Mouse (Mus musculus) intestine, embryonic 16.5 days (tissue): ENCODE results near the gene Eci3. TPM values are rescaled to one million over a fixed set of nuclear protein-coding genes. Genes with fewer than 3 reads are reported as not detected.
"Not testable (repeated sequence)": the region's sequence is repeated elsewhere in the genome, so short reads cannot be mapped to it uniquely, and the experiment has no call there.

ENCODE experiments used
- ATAC-seq: fragments of 200-750 bp; cut with Nextera tagmentation; 2 replicates; pipeline ENCODE4 v1.8.0; 2017; ENCODE audit warnings: moderate TSS enrichment, moderate library complexity
- H3K27ac ChIP-seq: fragments of 300-500 bp; sonication (generic); 2 replicates; pipeline ENCODE4 v1.5.1; 2014; ENCODE audit warnings: mild to moderate bottlenecking, low read length
- H3K27me3 ChIP-seq: fragments of 300-500 bp; sonication (generic); replicated peaks from 2 replicates; pipeline ENCODE4 v1.6.1; 2014; ENCODE audit warnings: low read length, control low read depth, mixed read lengths; ENCODE audit not compliant: control insufficient read depth, insufficient read depth
- H3K36me3 ChIP-seq: fragments of 300-500 bp; sonication (generic); 2 replicates; pipeline ENCODE4 v1.6.1; 2014; ENCODE audit warnings: low read length, control low read depth; ENCODE audit not compliant: control insufficient read depth, insufficient read depth
- H3K4me1 ChIP-seq: fragments of 300-500 bp; sonication (generic); 2 replicates; pipeline ENCODE4 v1.6.1; 2014; ENCODE audit warnings: low read length, control low read depth, mixed read lengths; ENCODE audit not compliant: control insufficient read depth, insufficient read depth
- H3K4me2 ChIP-seq: fragments of 300-500 bp; sonication (generic); 2 replicates; pipeline ENCODE4 v1.6.1; 2014; ENCODE audit warnings: low read depth, low read length, control low read depth
- H3K4me3 ChIP-seq: fragments of 300-500 bp; sonication (generic); 2 replicates; pipeline ENCODE4 v1.5.1; 2014; ENCODE audit warnings: mild to moderate bottlenecking, low read length
- H3K9ac ChIP-seq: fragments of 300-500 bp; sonication (generic); 2 replicates; pipeline ENCODE4 v1.6.1; 2014; ENCODE audit warnings: low read depth, low read length
- H3K9me3 ChIP-seq: fragments of 300-500 bp; sonication (generic); 2 replicates; pipeline ENCODE4 v1.6.1; 2016; ENCODE audit warnings: low read length, control low read depth; ENCODE audit not compliant: control insufficient read depth
- WGBS: fragments of 180-500 bp; shearing (Covaris S2); extraction: QIAGEN DNeasy Blood & Tissue Kit; methylation state at CpG from one replicate; pipeline ENCODE4 v1.1.7; 2014; 5-methylcytosine and 5-hydroxymethylcytosine counted together
- polyA plus RNA-seq: library from polyadenylated mRNA; unstranded; fragments of >200 nt; fragmentation: Nextera tagmentation; extraction: Ambion mirVana; gene quantifications from 2 replicates; pipeline ENCODE4 v1.2.1, GENCODE M21; 2015

Gene Eci3
- polyA plus RNA-seq = 3.4 and 3.5 TPM in 2 replicates

DNA sequence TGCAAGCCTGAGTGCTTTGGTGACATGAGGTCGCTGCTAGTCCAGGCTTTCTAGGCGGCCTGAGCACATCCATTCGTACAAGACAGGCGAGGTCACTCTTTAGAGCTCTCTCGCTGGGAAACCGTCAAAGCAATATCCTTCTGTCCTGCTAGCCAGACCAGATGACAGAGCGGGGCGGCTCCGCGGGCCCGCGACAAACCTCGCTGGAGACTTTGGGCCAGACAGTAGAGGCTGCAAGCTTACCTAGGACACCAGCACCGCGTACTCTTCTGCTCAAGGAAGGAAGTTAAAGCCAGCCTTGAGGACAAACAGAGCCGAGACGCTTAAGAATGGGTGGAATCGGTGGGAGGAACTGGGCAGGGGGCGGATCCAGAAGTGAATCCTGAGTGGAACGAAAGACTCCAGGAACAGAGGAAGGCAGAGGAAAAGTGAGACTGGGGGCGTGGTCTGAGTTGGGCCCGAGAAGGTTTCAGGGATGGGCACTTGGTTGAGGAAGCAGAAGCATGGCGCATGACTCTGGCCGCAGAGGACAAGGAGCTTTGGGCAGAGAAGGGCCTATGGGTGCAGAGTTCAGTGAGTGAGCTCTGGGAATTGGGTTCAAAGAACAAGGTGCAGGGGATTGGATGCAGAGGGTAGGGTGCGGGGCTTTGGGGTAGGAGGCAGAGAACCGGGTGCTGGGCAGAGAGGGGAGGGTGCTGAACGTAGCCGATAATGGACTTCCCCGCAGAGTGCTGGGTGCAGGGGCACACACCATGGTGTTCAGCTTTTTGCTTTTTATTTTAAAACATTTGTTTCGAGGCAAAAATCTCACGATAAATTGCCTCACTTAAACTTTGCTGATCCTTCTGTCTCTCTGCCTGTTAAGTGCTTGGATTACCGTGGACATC lies at the start of gene Eci3:
TSS of gene Eci3 (minus strand) at position 300 of the 887 bp plus-strand sequence.
- Histone ChIP-seq H3K4me3 (peak within 1 kb of the TSS; percentile 51), H3K27ac (no peak within 1 kb of the TSS), H3K4me2 (peak within 1 kb of the TSS; percentile 77), H3K4me1 (peaks cover 7% of the 10 kb centered on the region; the same call in 1 of the 2 replicates), H3K36me3 (no peaks in the 10 kb centered on the region), H3K9me3 (no peaks in the 10 kb centered on the region), H3K9ac (peak within 1 kb of the TSS; percentile 64), H3K27me3 (no peaks in the 10 kb centered on the region; the same call in 1 of the 2 replicates)
- peak; percentile 91 for ATAC-seq
- WGBS = 2% methylated on average over 32 of the region's 32 CpGs

DNA sequence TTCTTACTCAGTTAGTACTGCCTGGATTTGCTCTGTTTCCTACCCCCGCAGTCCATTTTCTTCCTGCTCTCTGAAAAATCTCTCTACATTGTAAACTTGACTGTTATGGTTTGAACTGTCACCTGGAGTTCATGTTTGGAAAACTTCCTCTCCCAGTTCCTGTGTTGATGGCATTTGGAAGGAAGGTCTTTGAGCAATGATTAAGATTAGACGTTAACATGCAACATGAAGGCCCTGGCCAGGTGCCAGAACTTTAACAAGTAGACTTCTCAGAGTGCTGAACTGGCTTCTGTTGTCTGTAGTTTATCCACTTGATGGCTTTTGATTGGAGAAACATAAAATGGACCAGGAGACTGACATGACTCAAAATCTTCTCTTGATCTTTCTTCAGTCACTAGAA lies 32.3 kb upstream of the Eci3 start:
- no peaks in the 10 kb centered on the region for H3K27me3 ChIP-seq
- 44% methylated on average over 2 of the region's 2 CpGs for WGBS
- no peaks in the 10 kb centered on the region for H3K36me3 ChIP-seq
- H3K9me3 ChIP-seq = no peaks in the 10 kb centered on the region
- H3K4me3 ChIP-seq = no peak overlapping the region
- H3K9ac ChIP-seq = no peak overlapping the region
- no peak overlapping the region for H3K4me2 ChIP-seq
- ATAC-seq = no peak
- peaks cover 12% of the 10 kb centered on the region for H3K4me1 ChIP-seq
- no peak overlapping the region for H3K27ac ChIP-seq

DNA sequence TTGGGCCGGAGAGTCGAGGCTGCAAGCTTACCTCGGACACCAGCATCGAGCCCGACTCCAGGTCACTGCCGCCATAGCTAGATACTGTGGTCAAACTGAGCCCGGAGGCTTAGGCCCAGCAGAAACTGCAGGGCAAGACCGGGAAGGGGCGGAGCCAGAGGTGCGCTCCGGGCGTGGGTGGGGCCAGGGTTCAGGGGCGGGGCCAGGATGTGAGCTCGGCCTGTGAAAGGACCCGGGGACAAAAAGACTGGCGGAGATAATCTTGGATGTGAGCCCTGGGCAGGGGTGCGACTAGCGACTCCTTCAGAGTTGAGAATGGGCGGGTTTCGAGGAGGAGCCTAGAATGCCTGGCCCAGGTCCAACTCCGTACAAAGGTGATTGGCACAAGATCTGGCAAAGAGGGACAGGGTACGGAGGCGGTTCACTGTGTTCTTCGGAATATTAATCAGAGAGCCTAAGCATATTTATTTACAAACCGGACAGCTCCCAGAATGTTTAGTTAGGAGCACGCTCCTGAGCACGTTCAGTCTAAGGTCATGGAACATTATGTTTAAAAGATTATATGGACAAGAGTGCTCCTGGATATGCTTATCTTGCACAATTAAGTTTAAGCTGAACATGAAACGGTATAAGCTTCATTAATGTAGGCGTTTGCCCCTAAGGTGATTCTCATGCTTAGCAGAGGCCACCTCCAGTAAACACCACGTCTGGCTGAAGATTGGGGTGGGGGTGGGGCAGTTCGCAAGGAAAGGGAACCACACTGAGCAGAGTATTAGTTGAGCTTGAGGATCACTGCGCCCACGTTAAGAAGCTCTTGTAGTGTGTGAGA lies 30.6 kb upstream of the Eci3 start:
- WGBS = 2% methylated on average over 33 of the region's 33 CpGs
- peak overlapping the region; percentile 82 for H3K4me2 ChIP-seq
- peak overlapping the region; percentile 89 for H3K27ac ChIP-seq
- peak overlapping the region; percentile 67 for H3K4me3 ChIP-seq
- peak; percentile 98 for ATAC-seq
- no peaks in the 10 kb centered on the region for H3K27me3 ChIP-seq
- H3K9ac ChIP-seq = peak overlapping the region; percentile 83
- peaks cover 4% of the 10 kb centered on the region; the same call in 1 of the 2 replicates for H3K36me3 ChIP-seq
- H3K9me3 ChIP-seq = no peaks in the 10 kb centered on the region
- H3K4me1 ChIP-seq = peaks cover 12% of the 10 kb centered on the region

DNA sequence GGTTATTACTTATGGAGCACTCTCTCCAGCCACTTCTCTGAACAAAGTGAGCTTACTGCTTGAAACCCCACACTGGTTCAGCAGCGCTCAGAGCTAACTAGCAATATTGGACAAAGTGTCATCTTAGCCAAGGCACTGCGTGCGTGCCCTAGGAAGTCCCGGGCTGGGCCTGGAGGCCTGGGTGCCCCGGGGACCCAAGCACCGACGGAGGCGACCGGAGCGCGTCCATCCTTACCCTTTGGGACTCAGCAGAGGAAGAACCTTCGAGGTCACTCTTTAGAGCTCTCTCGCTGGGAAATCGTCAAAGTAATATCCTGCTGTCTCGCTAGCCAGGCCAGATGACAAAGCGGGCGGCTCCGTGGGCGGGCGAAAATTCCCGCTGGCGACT lies 30.0 kb upstream of the Eci3 start:
- peaks cover 12% of the 10 kb centered on the region for H3K4me1 ChIP-seq

DNA sequence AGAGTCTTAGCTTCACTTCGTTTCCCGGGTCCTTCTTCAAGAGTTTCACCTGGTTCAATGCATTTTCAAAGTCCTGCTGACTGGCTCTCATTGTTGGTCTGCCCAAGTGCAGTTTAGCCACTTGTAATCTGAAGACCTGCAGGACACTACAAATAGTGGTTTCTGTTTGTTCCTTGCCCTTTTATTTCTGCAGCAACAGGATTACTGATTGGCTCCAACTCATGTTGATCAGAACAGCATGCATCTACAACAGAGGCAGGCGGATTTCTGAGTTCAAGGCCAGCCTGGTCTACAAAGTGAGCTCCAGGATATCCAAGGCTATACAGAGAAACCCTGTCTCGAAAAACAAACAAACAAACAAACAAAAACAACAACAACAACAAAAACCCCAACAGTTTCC lies 29.5 kb upstream of the Eci3 start:
- Histone ChIP-seq H3K36me3 (peaks cover 9% of the 10 kb centered on the region; the same call in 1 of the 2 replicates), H3K4me2 (peak overlapping the region; percentile 82), H3K4me3 (peak overlapping the region; percentile 67), H3K9me3 (no peaks in the 10 kb centered on the region), H3K4me1 (peaks cover 12% of the 10 kb centered on the region), H3K27ac (peak overlapping the region; percentile 89), H3K9ac (peak overlapping the region; percentile 83), H3K27me3 (no peaks in the 10 kb centered on the region)
- ATAC-seq = no peak
- WGBS = 66% methylated on average over 4 of the region's 4 CpGs

More for the DNA sequence above, 30.0 kb upstream of the Eci3 start:
- peak; percentile 72 for ATAC-seq
- peaks cover 7% of the 10 kb centered on the region; the same call in 1 of the 2 replicates for H3K36me3 ChIP-seq
- peak overlapping the region; percentile 83 for H3K9ac ChIP-seq
- peak overlapping the region; percentile 82 for H3K4me2 ChIP-seq
- H3K27me3 ChIP-seq = no peaks in the 10 kb centered on the region
- no peaks in the 10 kb centered on the region for H3K9me3 ChIP-seq
- peak overlapping the region; percentile 67 for H3K4me3 ChIP-seq
- under 1% methylated on average over 22 of the region's 22 CpGs for WGBS
- peak overlapping the region; percentile 89 for H3K27ac ChIP-seq

DNA sequence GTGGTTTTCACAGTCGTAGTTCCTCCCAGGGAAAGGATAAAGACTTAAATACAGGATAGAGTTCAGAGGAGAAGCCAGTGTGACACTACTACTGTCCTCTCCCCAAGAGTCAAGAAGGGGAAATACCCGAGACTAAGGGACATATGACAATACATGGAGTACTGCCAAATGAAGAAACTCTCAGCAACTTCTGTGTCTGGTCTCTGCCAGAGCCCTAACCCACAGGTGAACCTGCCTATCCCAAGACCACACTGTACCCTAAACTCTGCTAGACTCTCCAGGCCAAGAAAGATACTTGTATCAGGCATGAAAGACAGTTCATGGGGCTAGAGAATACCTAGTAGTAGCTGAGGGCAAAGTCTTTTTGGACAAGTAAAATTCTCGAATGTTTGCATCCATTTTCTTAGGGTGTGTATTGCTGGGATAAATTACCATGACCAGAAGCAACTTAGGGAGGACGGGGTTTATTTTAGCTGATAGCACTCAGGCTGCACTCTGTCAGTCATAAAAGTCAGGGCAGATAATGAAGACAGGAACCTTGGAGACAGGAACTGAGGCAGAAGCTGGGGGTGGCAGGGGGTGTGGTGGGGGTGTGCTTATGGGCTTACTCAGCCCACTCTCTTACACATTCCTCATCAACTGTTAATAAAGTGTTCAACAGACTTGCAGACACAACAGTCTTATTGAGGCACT lies 28.1 kb upstream of the Eci3 start:
- Histone ChIP-seq H3K27ac (no peak overlapping the region), H3K9me3 (no peaks in the 10 kb centered on the region), H3K36me3 (peaks cover 13% of the 10 kb centered on the region), H3K27me3 (no peaks in the 10 kb centered on the region), H3K4me3 (no peak overlapping the region), H3K9ac (no peak overlapping the region), H3K4me1 (peaks cover 12% of the 10 kb centered on the region), H3K4me2 (no peak overlapping the region)
- no peak for ATAC-seq
- WGBS = 63% methylated on average over 4 of the region's 4 CpGs

DNA sequence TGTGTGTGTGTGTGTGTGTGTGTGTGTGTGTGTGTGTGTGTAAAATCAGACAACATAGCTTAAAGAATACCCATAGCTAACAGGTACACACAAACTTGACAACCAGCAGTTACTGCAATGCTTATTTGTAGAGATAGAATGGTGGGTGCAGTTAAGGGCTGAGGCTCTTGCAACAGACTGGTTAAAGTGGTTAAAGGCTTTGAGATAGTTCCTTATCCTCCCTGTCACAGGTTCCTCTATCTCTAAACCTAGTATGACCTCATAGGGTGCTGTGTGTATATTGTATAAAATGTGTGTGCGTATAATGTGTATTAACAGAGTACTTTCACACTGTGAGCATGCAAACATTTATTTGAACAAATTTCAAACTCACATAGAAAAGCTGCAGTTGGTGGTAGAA lies 19.9 kb upstream of the Eci3 start:
- not testable (repeated sequence) for ATAC-seq, H3K9ac ChIP-seq, H3K4me2 ChIP-seq, H3K27me3 ChIP-seq, H3K9me3 ChIP-seq, H3K4me3 ChIP-seq, H3K27ac ChIP-seq, H3K4me1 ChIP-seq
- peaks cover 20% of the 10 kb centered on the region; the same call in 1 of the 2 replicates for H3K36me3 ChIP-seq
- 97% methylated on average over 1 of the region's 1 CpGs for WGBS

DNA sequence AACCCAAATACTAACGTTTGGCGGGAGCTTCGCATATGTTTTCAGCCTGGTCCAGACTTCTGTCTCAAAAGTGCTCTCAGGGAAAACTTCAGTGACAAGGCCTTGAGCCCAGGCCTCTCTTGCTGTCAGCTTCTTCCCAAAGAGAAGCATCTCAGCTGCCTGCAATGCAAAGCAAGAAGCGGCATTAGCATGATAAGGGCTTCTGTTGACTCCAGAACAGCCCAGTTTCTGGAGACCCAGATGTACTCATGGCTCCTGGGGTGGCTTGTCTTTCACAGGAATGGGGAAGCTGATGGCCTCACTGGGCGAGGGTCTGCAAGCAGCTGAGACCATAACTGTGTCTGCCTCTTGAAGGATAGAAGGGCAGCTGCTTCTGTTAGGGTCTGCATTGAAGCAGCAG lies 15.0 kb upstream of the Eci3 start:
- not testable (repeated sequence) for H3K4me1 ChIP-seq, H3K27ac ChIP-seq, H3K4me2 ChIP-seq, ATAC-seq, H3K27me3 ChIP-seq, H3K9ac ChIP-seq, H3K9me3 ChIP-seq, H3K4me3 ChIP-seq
- H3K36me3 ChIP-seq = peaks cover 18% of the 10 kb centered on the region
- 80% methylated on average over 5 of the region's 5 CpGs for WGBS

DNA sequence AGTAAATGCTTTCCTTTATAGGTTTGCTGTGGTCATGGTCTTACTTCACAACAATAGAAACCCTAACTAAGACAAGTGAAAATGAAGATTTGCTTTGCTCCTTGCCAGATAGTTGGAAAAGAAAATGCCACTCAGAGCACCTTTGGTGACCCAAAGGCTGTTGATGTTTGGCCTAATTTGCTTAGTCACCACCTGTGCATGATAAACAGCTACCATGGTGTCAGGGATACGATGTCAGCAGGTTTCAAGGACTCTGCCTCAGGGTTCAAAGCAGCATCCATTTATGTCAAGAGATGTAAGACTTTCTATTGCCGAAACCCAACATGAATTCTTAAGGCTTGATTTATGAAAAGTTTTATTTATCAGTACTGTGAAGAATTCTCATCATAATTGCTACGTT lies 13.8 kb upstream of the Eci3 start:
- Histone ChIP-seq H3K9ac (no peak overlapping the region), H3K4me2 (no peak overlapping the region), H3K27me3 (no peaks in the 10 kb centered on the region), H3K27ac (no peak overlapping the region), H3K9me3 (no peaks in the 10 kb centered on the region), H3K4me3 (no peak overlapping the region), H3K4me1 (no peaks in the 10 kb centered on the region), H3K36me3 (peaks cover 15% of the 10 kb centered on the region)
- WGBS = 93% methylated on average over 3 of the region's 3 CpGs
- ATAC-seq = no peak
